Mouse (Mus musculus) bone marrow macrophage, adult 2 months (primary cell): ENCODE results near the gene Nckap5l.
A peak's percentile ranks its signal among the peaks of the same experiment; 100 is the strongest.

Experiments
- CTCF ChIP-seq: IDR thresholded peaks from 2 replicates; pipeline ENCODE4 v1.5.1; 2012; ENCODE audit warnings: low read depth, mild to moderate bottlenecking, low read length, moderate library complexity
- POLR2A ChIP-seq: IDR thresholded peaks from 2 replicates; pipeline ENCODE4 v1.6.1; 2012; ENCODE audit warnings: mild to moderate bottlenecking, low read depth, low read length, borderline replicate concordance

GRCm38 (mm10) chr15:99392486-99393385 is 64.8 kb downstream of the Nckap5l start, which contains the start of gene Tmbim6:
- peak; percentile 45; the same call in 1 of the 2 replicates for TF ChIP-seq POLR2A
- no peak for TF ChIP-seq CTCF
